Mouse (Mus musculus) lung, postnatal 14 days (tissue): ENCODE results near the gene Arl6ip4.

Experiments
- DNase-seq: peaks from one replicate; pipeline ENCODE4 v3.0.0; 2021

Gene Arl6ip4

DNA sequence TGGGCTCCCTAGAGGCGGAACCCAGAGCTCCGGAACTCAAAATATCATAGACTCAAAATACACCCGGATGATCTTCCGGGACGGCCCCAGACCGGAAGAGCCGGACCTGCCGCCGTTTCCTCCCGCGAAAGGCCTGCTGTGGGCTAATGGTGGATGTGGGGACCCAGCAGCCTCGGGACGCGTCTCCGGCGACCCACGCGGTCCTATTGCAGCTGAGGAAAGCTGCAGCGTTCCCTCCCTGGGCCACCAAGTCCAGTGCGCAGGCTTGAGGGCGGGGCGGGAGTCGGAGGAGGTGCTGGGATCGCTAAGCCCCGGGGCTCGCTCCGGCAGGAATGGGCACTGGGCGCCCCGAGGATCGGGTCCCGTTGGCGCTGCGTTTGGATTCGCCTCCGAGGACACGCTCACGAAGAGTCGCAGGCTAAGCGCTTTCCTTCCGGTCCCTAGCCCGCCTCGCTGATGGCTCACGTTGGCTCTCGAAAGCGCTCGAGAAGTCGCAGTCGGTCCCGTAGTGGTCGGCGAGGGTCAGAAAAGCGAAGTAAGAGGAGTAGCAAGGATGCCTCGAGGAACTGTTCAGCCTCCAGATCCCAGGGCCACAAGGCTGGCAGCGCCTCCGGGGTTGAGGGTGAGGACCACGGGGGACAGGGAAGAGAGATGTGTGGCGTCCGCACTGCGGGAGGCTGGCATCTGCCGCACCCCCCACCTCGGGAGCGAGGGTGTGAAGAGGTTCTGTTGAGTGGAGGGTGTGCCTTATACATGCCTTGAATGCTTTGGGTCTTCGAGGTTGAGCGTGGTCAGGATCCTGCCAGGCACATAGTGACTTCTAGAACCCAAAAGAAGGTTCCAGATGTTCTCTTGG lies at the start of gene Arl6ip4:
Gene Arl6ip4 (plus strand): TSS at position 100 of the 856 bp plus-strand sequence.
- peak; percentile 84 for DNase-seq

DNA sequence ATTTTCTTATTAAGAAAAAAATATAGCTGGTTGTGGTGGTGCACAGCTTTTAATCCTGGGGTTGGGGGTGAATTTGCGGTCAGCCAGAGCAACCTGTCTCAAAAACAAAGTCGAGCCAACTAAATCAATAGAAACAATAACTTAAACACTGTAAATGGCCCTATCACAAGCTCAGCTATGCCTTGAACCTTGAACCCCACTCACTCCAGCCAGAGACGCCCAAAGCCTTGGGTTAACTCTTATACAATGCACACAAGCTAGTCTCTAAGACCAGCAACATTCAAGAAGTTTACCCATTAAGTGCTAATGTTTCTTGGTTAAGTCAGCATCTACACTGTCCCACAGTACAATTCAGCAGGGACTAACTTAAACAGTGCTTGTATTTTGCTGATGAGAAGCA lies 46.2 kb upstream of the Arl6ip4 start:
- DNase-seq, result no peak

- DNase-seq, result no peak
Observed at GRCm38 (mm10) chr5:124073682-124074081, 42.2 kb upstream of the Arl6ip4 start.

GRCm38 (mm10) chr5:124074845-124075307 lies 41.0 kb upstream of the Arl6ip4 start:
- no peak for DNase-seq

GRCm38 (mm10) chr5:124075716-124076115 lies 40.2 kb upstream of the Arl6ip4 start:
- DNase-seq, result no peak

- DNase-seq, result no peak
Observed at GRCm38 (mm10) chr5:124076559-124076958, 39.3 kb upstream of the Arl6ip4 start.

DNA sequence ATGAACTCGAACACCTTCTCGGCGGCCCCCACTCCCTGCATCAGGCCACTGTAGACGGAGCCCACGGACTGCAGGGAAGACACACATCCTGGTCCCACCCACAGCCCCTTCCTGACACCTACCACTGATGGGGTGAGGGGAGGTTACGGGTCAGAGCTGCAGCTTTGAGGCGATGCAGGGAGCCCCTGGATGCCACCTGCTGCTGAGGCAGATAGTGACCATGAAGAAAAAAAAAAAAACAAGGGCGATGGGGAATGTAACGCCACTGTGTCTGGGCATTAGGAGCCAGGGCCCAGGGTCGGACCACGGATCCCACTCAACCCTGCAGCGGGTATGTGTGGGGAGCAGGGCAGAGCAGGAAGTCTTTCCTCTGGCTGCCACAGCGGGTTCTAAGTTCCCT lies 38.6 kb upstream of the Arl6ip4 start:
- DNase-seq, result no peak

- DNase-seq, result no peak
Observed at GRCm38 (mm10) chr5:124077856-124078460, 37.9 kb upstream of the Arl6ip4 start.

- no peak for DNase-seq
Observed at GRCm38 (mm10) chr5:124078794-124079416, 37.0 kb upstream of the Arl6ip4 start.

GRCm38 (mm10) chr5:124079880-124080279 lies 36.0 kb upstream of the Arl6ip4 start:
- DNase-seq, result no peak

GRCm38 (mm10) chr5:124082447-124082846 lies 33.4 kb upstream of the Arl6ip4 start:
- DNase-seq, result no peak

- no peak for DNase-seq
Observed at GRCm38 (mm10) chr5:124082941-124083688, 32.8 kb upstream of the Arl6ip4 start.

DNA sequence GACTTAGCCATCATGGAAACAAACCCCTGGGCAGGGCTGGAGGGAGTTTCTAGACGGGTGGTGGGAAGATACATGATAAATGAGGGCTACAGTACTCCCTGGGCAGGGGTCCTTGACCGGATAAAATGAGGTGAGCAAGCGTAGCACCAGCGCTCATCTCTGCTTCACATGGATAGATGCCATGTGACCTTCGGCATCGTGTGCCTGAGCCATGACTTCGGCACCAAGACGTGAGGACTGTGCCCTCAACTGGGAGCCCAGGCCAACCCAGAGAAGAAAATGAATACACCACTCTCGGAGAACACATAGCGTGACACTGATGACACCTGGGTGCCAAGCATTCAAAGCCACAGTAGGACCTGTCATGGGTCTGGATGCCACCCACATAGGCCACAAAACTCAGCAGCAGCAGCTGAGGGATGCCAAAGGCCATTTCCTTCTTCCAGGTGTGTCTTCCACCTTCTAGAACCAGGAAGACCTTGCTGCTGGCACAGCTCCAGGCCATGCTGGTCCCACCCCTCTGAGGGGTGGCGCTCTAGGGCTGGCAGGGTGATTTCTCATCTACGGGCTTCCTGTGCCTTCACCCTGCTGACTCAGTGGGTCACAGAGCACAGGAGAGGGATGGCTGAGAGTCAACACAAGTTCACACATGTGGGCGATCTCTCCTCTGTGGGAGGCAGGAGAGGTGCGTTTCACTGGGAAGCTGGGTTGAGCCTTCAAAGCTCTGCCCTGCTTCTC lies 31.9 kb upstream of the Arl6ip4 start:
- no peak for DNase-seq

DNA sequence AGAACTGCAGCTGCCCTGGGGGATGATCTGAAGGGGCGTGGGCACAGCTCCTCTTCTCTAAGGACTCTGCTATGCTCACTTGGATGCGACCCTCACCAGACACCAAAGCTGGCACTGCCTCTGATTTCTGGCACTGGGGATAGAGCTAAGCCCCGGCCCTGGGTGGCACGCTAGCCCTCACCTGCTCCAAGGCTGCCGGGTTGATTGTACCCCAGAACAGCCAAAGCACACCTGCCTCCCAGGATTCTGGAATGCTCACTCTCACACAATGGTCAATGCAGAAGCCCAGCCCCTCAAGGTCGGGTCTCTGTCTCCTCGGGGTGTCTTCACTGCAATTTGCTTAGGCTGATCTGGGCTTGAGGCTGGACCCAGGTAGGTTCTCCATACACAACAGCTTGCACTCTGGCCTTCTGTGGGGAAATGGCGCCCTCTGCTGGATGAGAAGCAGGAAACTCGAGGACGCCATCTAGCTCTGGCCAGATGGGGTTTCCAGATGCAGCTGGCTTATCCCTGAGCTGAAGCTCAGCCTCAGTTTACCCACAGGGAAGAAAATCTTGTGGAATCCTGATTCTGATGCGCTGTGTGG lies 31.2 kb upstream of the Arl6ip4 start:
- DNase-seq, result peak; percentile 92

GRCm38 (mm10) chr5:124085513-124085912 lies 30.4 kb upstream of the Arl6ip4 start:
- DNase-seq, result no peak

DNA sequence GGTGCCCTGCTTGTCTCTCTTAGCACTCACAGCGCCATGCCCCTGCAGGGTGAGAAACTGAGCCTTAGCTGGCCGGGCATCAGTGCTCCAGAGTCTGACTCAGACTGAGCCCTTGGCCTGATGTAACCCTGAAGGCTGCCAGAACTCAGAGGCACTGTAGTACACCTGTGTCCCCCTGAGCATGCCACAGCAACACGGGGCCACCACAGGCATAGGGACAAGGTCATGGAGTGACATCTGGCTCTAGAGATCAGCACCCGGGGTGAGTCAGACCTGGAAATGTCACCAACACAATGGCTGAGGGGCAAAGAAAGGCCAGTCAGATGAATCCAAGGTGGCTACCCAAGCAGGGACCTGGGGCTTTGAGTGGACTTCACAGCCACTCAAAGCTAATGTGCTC lies 29.0 kb upstream of the Arl6ip4 start:
- DNase-seq, result no peak

GRCm38 (mm10) chr5:124089868-124090267 lies 26.0 kb upstream of the Arl6ip4 start:
- no peak for DNase-seq

DNA sequence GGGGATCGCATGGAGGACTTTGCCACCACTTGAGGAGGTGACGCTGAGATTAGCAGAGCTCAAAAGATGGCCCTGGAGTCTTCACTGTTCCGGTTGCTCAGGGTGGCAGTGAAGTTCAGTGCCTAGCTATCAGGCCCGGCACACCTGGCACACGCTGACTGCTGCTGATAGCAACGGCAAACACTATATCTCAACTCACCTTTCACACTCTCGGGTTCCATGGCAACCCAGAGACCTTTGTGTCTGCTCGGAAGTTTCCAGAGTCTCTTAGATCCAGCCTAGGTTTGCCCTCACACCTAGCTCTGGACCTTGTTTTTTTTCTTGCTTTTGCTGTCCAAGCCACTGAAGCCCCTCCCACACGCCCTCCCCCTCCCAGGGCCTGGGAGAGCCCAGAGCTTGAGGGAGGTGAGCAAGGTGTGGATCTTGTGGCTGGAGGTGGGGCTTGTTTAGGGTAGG lies 23.9 kb upstream of the Arl6ip4 start:
- no peak for DNase-seq

- DNase-seq, result peak; percentile 65
Observed at GRCm38 (mm10) chr5:124093120-124093794, 22.6 kb upstream of the Arl6ip4 start.

DNA sequence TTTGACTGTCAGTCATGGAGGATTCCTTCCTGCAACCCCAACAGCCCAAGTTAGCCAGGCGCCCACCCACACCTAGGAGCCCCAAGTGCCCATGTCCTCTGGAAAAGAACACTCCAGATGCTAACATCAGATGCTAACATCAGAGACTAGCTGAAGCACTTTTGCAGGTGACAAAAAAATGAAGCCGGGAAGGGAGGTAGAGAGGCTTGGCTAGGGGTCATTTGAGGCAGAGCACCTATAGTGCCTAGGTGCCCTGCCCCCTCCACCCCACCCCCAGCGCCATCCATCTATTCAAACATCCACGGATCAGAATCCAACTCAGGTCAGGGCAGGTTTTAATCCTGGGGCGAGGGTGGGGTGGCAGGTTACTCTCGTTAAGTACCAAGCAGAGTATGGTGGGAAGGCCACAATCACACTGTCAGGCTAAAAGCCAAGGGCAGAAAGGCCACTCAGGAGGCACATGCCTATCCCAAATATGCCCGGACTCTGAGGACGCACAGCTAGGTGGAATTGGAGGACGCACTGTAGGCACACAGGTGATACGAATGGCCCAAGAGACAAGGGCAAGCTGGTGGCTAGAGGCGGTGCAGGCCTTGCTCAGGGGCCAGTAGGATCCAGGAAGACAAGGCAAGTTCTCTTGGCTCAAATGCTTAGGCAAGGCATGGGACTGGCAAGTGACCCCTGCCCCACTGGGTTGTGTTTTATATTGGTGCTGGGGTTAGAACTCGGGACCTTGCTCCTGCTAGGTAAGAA lies 21.9 kb upstream of the Arl6ip4 start:
- DNase-seq, result no peak
